Mouse (Mus musculus) spleen, postnatal 36 days (tissue): ENCODE results near the gene Rbpjl.

Experiments used
- DNase-seq, 2 experiments: peaks; one replicate each; pipeline ENCODE4 v3.0.0; 2022; ENCODE audit warnings: low spot score in 2 of 2, mixed read lengths in 1 of 2

The Rbpjl gene

GRCm38 (mm10) chr2:164389499-164389898 is 13.4 kb upstream of the Rbpjl start:
- peak; percentile 63 to 64 for DNase-seq

GRCm38 (mm10) chr2:164393126-164393525 is 9.8 kb upstream of the Rbpjl start:
- DNase-seq, result no peak

- no peak for DNase-seq
Observed at GRCm38 (mm10) chr2:164396076-164396475, 6.9 kb upstream of the Rbpjl start.

- no peak for DNase-seq
Observed at GRCm38 (mm10) chr2:164396911-164397310, 6.0 kb upstream of the Rbpjl start.

GRCm38 (mm10) chr2:164403396-164404081 is 598 bp downstream of the Rbpjl start:
- no peak for DNase-seq

GRCm38 (mm10) chr2:164404082-164404990 is 1.4 kb downstream of the Rbpjl start:
- no peak for DNase-seq

GRCm38 (mm10) chr2:164405060-164405459 is 2.1 kb downstream of the Rbpjl start, which contains the start of gene Matn4:
Gene Matn4 (minus strand): TSS chr2:164405160.
- no peak for DNase-seq

GRCm38 (mm10) chr2:164405519-164405918 is 2.6 kb downstream of the Rbpjl start:
- DNase-seq, result no peak

- peak; percentile 31 to 40 for DNase-seq
Observed at GRCm38 (mm10) chr2:164407708-164408107, 4.8 kb downstream of the Rbpjl start.

GRCm38 (mm10) chr2:164414167-164414566 is 11.2 kb downstream of the Rbpjl start:
- no peak for DNase-seq

GRCm38 (mm10) chr2:164414581-164414980 is 11.6 kb downstream of the Rbpjl start:
- DNase-seq, result peak; percentile 56 to 63

GRCm38 (mm10) chr2:164417198-164417597 is 14.3 kb downstream of the Rbpjl start:
- no peak for DNase-seq

- DNase-seq, result no peak
Observed at GRCm38 (mm10) chr2:164418308-164418875, 15.5 kb downstream of the Rbpjl start.

- no peak for DNase-seq
Observed at GRCm38 (mm10) chr2:164419489-164419888, 16.5 kb downstream of the Rbpjl start.

GRCm38 (mm10) chr2:164421306-164421705 is 18.4 kb downstream of the Rbpjl start:
- DNase-seq, result no peak

- DNase-seq, result no peak
Observed at GRCm38 (mm10) chr2:164421979-164422378, 19.0 kb downstream of the Rbpjl start.

GRCm38 (mm10) chr2:164422675-164423393 is 19.9 kb downstream of the Rbpjl start:
- DNase-seq, result peak; percentile 84 to 85

GRCm38 (mm10) chr2:164423464-164423863 is 20.5 kb downstream of the Rbpjl start:
- DNase-seq, result no peak

GRCm38 (mm10) chr2:164424406-164424805 is 21.5 kb downstream of the Rbpjl start:
- no peak for DNase-seq

- DNase-seq, result no peak
Observed at GRCm38 (mm10) chr2:164425401-164425800, 22.5 kb downstream of the Rbpjl start.

- DNase-seq, result no peak
Observed at GRCm38 (mm10) chr2:164426121-164426520, 23.2 kb downstream of the Rbpjl start.

GRCm38 (mm10) chr2:164426952-164427351 is 24.0 kb downstream of the Rbpjl start:
- DNase-seq, result no peak
